Mouse (Mus musculus) embryonic facial prominence, embryonic 10.5 days (tissue): Measurements from ENCODE around the gene Cd63. TPM values are rescaled to one million over a fixed set of nuclear protein-coding genes. Genes with fewer than 3 reads are reported as not detected.

Source experiments
- DNase-seq: peaks from one replicate; pipeline ENCODE4 v3.0.0-alpha.2; 2017; ENCODE audit warnings: low spot score
- H3K27ac ChIP-seq: fragments of 300-500 bp; sonication (generic); replicated peaks from 2 replicates; pipeline ENCODE4 v1.5.1; 2016; ENCODE audit warnings: mild to moderate bottlenecking
- H3K27me3 ChIP-seq: fragments of 300-500 bp; sonication (generic); replicated peaks from 2 replicates; pipeline ENCODE4 v1.6.1; 2016; ENCODE audit warnings: low read depth, mild to moderate bottlenecking; ENCODE audit not compliant: poor library complexity, severe bottlenecking
- H3K36me3 ChIP-seq: fragments of 300-500 bp; sonication (generic); replicated peaks from 2 replicates; pipeline ENCODE4 v1.6.1; 2016; ENCODE audit warnings: mild to moderate bottlenecking, moderate library complexity
- H3K4me1 ChIP-seq: fragments of 300-500 bp; sonication (generic); 2 replicates; pipeline ENCODE4 v1.6.1; 2016
- H3K4me3 ChIP-seq: fragments of 300-500 bp; sonication (generic); 2 replicates; pipeline ENCODE4 v1.5.1; 2016; ENCODE audit warnings: mild to moderate bottlenecking, moderate library complexity
- H3K9me3 ChIP-seq: fragments of 300-500 bp; sonication (generic); 2 replicates; pipeline ENCODE4 v1.6.1; 2016; ENCODE audit warnings: mild to moderate bottlenecking
- WGBS: fragments of 180-500 bp; shearing (Covaris S2); methylation state at CpG from one replicate; pipeline ENCODE4 v1.1.7; 2016; 5-methylcytosine and 5-hydroxymethylcytosine counted together
- polyA plus RNA-seq: library from polyadenylated mRNA; unstranded; fragments of >200 nt; fragmentation: Nextera tagmentation; extraction: Ambion mirVana; gene quantifications from 2 replicates; pipeline ENCODE4 v1.2.1, GENCODE M21; 2016

Cd63 gene
- polyA plus RNA-seq, 1 experiment from 2014 or later, result 319 TPM

DNA sequence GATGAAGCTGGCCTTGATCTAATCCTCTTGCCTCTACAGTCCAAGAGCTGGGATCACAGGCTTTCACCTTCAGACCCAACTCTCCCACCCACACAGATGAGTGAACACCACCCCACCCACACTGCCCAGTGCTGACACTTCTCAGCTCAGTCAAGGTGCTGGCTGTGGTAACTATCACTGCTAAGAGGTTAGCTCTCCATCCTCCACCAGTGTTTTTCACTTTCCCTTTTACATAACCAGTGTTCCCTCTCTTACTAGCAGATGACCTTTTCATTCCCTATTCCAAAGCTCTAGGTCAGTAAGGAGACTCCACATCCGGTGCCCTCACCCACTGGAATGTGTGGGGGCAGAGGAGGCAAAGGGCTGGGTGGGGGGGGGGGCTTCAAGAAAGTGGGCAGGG, 20.5 kb downstream of the Cd63 start:
- H3K27me3 ChIP-seq, result no peaks in the 10 kb centered on the region
- no peaks in the 10 kb centered on the region for H3K9me3 ChIP-seq
- H3K27ac ChIP-seq, result peak overlapping the region; percentile 35; the same call in 1 of the 2 replicates
- DNase-seq, result no peak
- peak overlapping the region; percentile 85; the same call in 1 of the 2 replicates for H3K4me3 ChIP-seq
- peaks cover 37% of the 10 kb centered on the region for H3K36me3 ChIP-seq
- peaks cover 51% of the 10 kb centered on the region for H3K4me1 ChIP-seq
- WGBS, result 52% methylated on average over 1 of the region's 1 CpGs

- no peaks in the 10 kb centered on the region for H3K27me3 ChIP-seq
- peaks cover 28% of the 10 kb centered on the region for H3K36me3 ChIP-seq
- WGBS, result 80% methylated on average over 16 of the region's 16 CpGs
- H3K27ac ChIP-seq, result peak overlapping the region; percentile 92
- no peak for DNase-seq
- peaks cover 51% of the 10 kb centered on the region for H3K4me1 ChIP-seq
- H3K9me3 ChIP-seq, result no peaks in the 10 kb centered on the region
- peak overlapping the region; percentile 85 for H3K4me3 ChIP-seq
These were observed 21.4 kb downstream of the Cd63 start for GRCm38 (mm10) chr10:128921883-128922821.

GRCm38 (mm10) chr10:128922822-128923012, 21.9 kb downstream of the Cd63 start, which contains the start of gene Rdh5:
Gene Rdh5, minus strand, starts transcription at chr10:128922888.
- H3K27ac ChIP-seq, result peak within 1 kb of the TSS; percentile 92
- H3K9me3 ChIP-seq, result no peaks in the 10 kb centered on the region
- H3K36me3 ChIP-seq, result peaks cover 23% of the 10 kb centered on the region
- DNase-seq, result no peak
- peaks cover 3% of the 10 kb centered on the region for H3K27me3 ChIP-seq
- H3K4me1 ChIP-seq, result peaks cover 51% of the 10 kb centered on the region
- H3K4me3 ChIP-seq, result peak within 1 kb of the TSS; percentile 85
- WGBS, result 17% methylated on average over 1 of the region's 1 CpGs

- Histone ChIP-seq H3K27me3 (peaks cover 7% of the 10 kb centered on the region), H3K36me3 (peaks cover 18% of the 10 kb centered on the region), H3K4me3 (peak overlapping the region; percentile 85), H3K9me3 (no peaks in the 10 kb centered on the region), H3K4me1 (peaks cover 51% of the 10 kb centered on the region), H3K27ac (peak overlapping the region; percentile 92)
- peak; percentile 88 for DNase-seq
- under 1% methylated on average over 42 of the region's 42 CpGs for WGBS
These were observed 22.4 kb downstream of the Cd63 start for GRCm38 (mm10) chr10:128923013-128923691.

DNA sequence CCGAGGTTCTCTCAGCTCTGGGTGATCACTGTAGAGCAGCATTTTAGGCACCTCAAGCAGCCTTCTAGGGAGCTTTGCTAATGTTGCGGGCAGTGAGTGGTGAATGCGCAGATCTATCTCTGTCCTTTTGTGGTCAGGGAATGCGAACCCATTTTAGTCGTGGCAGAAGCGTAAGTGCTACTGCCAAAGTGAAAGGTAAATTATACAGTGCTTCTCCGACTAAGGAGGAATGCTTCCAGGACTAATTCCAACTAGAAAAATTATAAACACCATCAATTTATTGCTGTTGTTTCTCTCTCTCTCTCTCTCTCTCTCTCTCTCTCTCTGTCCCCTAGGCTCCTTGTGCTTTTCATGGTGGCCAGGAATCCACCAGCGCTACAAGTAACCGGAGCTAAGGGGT, 23.1 kb downstream of the Cd63 start, which contains the start of gene Bloc1s1:
TSS of gene Bloc1s1 (minus strand) at position 101 of the 400 bp plus-strand sequence.
- Histone ChIP-seq H3K4me3 (peak within 1 kb of the TSS; percentile 85), H3K4me1 (peaks cover 49% of the 10 kb centered on the region), H3K36me3 (peaks cover 11% of the 10 kb centered on the region), H3K27me3 (peaks cover 15% of the 10 kb centered on the region), H3K27ac (peak within 1 kb of the TSS; percentile 92), H3K9me3 (no peaks in the 10 kb centered on the region)
- WGBS, result 69% methylated on average over 9 of the region's 9 CpGs
- DNase-seq, result no peak

DNA sequence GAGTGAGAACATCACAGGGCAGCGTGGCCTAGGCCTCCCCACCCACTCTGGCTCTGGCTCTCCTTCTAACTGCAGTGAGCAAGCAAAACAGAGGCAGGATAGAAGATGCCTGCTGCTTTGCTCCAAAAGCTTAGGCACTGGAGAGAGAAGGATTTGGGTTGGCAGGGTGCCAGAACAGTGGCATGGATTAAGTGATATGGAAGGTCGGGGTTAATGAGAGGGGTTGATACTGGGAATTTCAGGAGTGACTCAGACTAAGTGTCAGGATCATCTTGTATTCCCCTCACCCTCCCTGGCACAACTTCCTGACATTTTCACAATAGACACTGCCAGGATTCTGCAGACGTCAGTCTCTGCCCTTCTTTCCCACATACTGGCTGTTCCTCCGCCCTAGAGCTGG, 27.6 kb downstream of the Cd63 start:
- Histone ChIP-seq H3K4me3 (no peak overlapping the region), H3K9me3 (no peaks in the 10 kb centered on the region), H3K27ac (no peak overlapping the region), H3K36me3 (no peaks in the 10 kb centered on the region), H3K4me1 (peaks cover 12% of the 10 kb centered on the region), H3K27me3 (peaks cover 57% of the 10 kb centered on the region)
- no peak for DNase-seq
- 34% methylated on average over 4 of the region's 4 CpGs for WGBS

GRCm38 (mm10) chr10:128929638-128930378, 29.0 kb downstream of the Cd63 start:
- H3K27me3 ChIP-seq, result peaks cover 71% of the 10 kb centered on the region

GRCm38 (mm10) chr10:128931441-128931840, 30.7 kb downstream of the Cd63 start:
- Histone ChIP-seq H3K9me3 (no peaks in the 10 kb centered on the region), H3K27ac (no peak overlapping the region), H3K4me3 (no peak overlapping the region), H3K27me3 (peaks cover 88% of the 10 kb centered on the region), H3K36me3 (no peaks in the 10 kb centered on the region), H3K4me1 (peaks cover 15% of the 10 kb centered on the region)
- DNase-seq, result no peak
- 70% methylated on average over 2 of the region's 2 CpGs for WGBS

More at GRCm38 (mm10) chr10:128929638-128930378, 29.0 kb downstream of the Cd63 start:
- Histone ChIP-seq H3K27ac (no peak overlapping the region), H3K4me1 (peaks cover 15% of the 10 kb centered on the region), H3K36me3 (no peaks in the 10 kb centered on the region), H3K9me3 (no peaks in the 10 kb centered on the region), H3K4me3 (no peak overlapping the region)
- no peak for DNase-seq
- 78% methylated on average over 7 of the region's 7 CpGs for WGBS

DNA sequence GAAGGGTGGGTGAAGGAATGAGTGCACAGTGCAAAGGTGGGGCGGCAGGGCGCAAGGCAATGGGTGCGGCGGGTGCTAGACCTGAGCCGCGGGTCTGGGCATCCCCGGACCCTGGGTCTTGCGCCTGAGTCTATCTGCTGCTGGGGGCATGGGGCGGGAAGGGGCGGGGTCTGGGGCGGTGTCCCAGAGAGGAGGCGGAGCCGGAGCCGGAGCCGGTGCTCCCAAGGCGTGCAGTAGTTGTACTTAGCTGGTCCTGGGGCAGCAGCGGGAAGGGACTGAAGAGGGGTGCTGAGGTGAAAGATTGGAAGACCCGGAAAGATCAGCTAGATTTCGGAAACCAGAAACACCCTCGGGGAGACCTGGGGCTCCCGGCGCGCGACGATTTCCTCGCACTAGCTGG, 32.8 kb downstream of the Cd63 start, which contains the start of gene Itga7:
TSS of gene Itga7 (plus strand) at position 245 of the 400 bp plus-strand sequence.
- peak within 1 kb of the TSS; percentile 58 for H3K4me3 ChIP-seq
- no peaks in the 10 kb centered on the region for H3K36me3 ChIP-seq
- under 1% methylated on average over 26 of the region's 26 CpGs for WGBS
- DNase-seq, result peak; percentile 79
- H3K27ac ChIP-seq, result no peak within 1 kb of the TSS; the same call in 1 of the 2 replicates
- no peaks in the 10 kb centered on the region for H3K9me3 ChIP-seq
- peaks cover 15% of the 10 kb centered on the region for H3K4me1 ChIP-seq
- peaks cover 90% of the 10 kb centered on the region for H3K27me3 ChIP-seq

GRCm38 (mm10) chr10:128933976-128934721, 33.4 kb downstream of the Cd63 start:
- H3K27me3 ChIP-seq, result peaks cover 84% of the 10 kb centered on the region
- peak overlapping the region; percentile 58 for H3K4me3 ChIP-seq
- DNase-seq, result peak; percentile 32
- H3K36me3 ChIP-seq, result no peaks in the 10 kb centered on the region
- no peak overlapping the region; the same call in 1 of the 2 replicates for H3K27ac ChIP-seq
- WGBS, result 2% methylated on average over 21 of the region's 21 CpGs
- no peaks in the 10 kb centered on the region for H3K9me3 ChIP-seq
- peaks cover 15% of the 10 kb centered on the region for H3K4me1 ChIP-seq

DNA sequence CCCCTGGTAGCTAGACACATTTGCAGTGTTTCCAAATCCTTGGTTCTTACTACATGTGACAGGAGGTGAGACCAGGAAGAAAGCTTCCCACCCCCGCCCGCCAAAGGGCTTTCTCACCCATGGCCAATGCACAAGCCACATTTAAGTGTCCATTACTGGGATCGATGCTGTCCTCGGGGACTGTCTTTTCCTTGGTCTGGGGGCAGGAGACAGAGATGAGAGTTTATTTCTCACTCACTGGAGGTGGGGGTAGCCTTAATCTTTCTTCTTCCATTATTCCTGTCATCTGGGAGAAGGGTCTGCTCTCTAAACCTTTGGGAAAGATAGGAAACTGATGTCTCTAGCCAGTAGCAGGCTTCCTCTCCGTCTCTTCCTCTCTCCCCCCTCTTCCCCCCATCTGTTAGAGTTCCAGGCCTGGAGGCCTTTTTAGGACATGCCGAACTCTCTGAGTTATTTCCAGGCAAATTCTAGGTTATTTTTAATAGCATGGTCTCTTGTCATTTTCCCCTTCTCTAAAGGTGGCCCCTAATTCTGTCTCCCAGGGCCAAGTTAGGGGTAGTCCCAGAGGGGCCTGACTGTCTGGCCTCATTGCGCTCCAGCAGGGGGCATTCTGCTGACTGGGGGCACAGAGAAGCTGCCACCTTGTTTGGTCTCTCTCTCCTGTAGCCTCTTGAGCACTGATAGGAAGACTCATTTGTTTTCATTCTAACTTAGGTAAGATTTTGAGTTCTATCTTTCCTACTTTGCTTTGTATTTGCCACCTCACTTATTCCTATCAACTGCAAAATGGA, 34.4 kb downstream of the Cd63 start:
- 63% methylated on average over 7 of the region's 7 CpGs for WGBS
- Histone ChIP-seq H3K9me3 (no peaks in the 10 kb centered on the region), H3K4me3 (peak overlapping the region; percentile 58; the same call in 1 of the 2 replicates), H3K4me1 (peaks cover 15% of the 10 kb centered on the region), H3K27me3 (peaks cover 74% of the 10 kb centered on the region), H3K36me3 (no peaks in the 10 kb centered on the region), H3K27ac (no peak overlapping the region)
- no peak for DNase-seq
